Mouse (Mus musculus) left cerebral cortex, postnatal 36 days (tissue): ENCODE data around the gene Ppp1r13b. TPM values are rescaled to one million over a fixed set of nuclear protein-coding genes. Genes with fewer than 3 reads are reported as not detected.

Source experiments
- DNase-seq, 2 experiments: peaks; one replicate each; pipeline ENCODE4 v3.0.0; 2021 to 2022; ENCODE audit warnings: low spot score in 2 of 2, mixed read lengths in 1 of 2
- intact Hi-C: fragments of 180-260 bp; cut with DNase I; formaldehyde crosslinking; loops from one replicate; pipeline ENCODE4 v1.15.1; 2025
- total RNA-seq, 2 experiments: library from RNA; stranded (reverse); gene quantifications; 2 replicates each; pipeline ENCODE4 v1.2.3; 2021

The Ppp1r13b gene
- total RNA-seq, 2 experiments from 2014 or later, result 60.8 to 65.6 TPM

GRCm38 (mm10) chr12:111889251-111889650 lies 18.7 kb downstream of the Ppp1r13b start:
- intact Hi-C loops, result no loop called here
- DNase-seq, result no peak

GRCm38 (mm10) chr12:111888303-111888864 lies 19.5 kb downstream of the Ppp1r13b start:
- peak in 1 of 2 experiments; percentile 39 for DNase-seq
- intact Hi-C loops, result no loop called here

- intact Hi-C loops, result no loop called here
- no peak for DNase-seq
Measured at GRCm38 (mm10) chr12:111887005-111887404, 20.9 kb downstream of the Ppp1r13b start.

GRCm38 (mm10) chr12:111882852-111883251 lies 25.1 kb downstream of the Ppp1r13b start:
- intact Hi-C loops, result no loop called here
- no peak for DNase-seq

- intact Hi-C loops, result no loop called here
- no peak for DNase-seq
Measured at GRCm38 (mm10) chr12:111882022-111882421, 25.9 kb downstream of the Ppp1r13b start.

- peak; percentile 56 to 70 for DNase-seq
- intact Hi-C loops, result loop anchor here (5.0 kb wide), 3 partner anchors 79 to 219 kb away; no protein-coding TSS in a partner anchor
Measured at GRCm38 (mm10) chr12:111878213-111878612, 29.7 kb downstream of the Ppp1r13b start.

GRCm38 (mm10) chr12:111875499-111875898 lies 32.4 kb downstream of the Ppp1r13b start:
- intact Hi-C loops, result loop anchor here (5.0 kb wide), 3 partner anchors 82 to 222 kb away; no protein-coding TSS in a partner anchor
- DNase-seq, result no peak

- intact Hi-C loops, result loop anchor here (5.0 kb wide), 3 partner anchors 83 to 223 kb away; no protein-coding TSS in a partner anchor
Measured at GRCm38 (mm10) chr12:111874601-111875140, 33.2 kb downstream of the Ppp1r13b start.

GRCm38 (mm10) chr12:111872079-111872478 lies 35.8 kb downstream of the Ppp1r13b start:
- intact Hi-C loops, result no loop called here

More at GRCm38 (mm10) chr12:111874601-111875140, 33.2 kb downstream of the Ppp1r13b start:
- no peak for DNase-seq

GRCm38 (mm10) chr12:111870811-111871210 lies 37.1 kb downstream of the Ppp1r13b start:
- DNase-seq, result no peak
- intact Hi-C loops, result no loop called here

More at GRCm38 (mm10) chr12:111872079-111872478, 35.8 kb downstream of the Ppp1r13b start:
- no peak for DNase-seq

GRCm38 (mm10) chr12:111869806-111870205 lies 38.1 kb downstream of the Ppp1r13b start:
- intact Hi-C loops, result no loop called here
- no peak for DNase-seq

- no peak for DNase-seq
- intact Hi-C loops, result no loop called here
Measured at GRCm38 (mm10) chr12:111864206-111864824, 43.6 kb downstream of the Ppp1r13b start.

- intact Hi-C loops, result no loop called here
- no peak for DNase-seq
Measured at GRCm38 (mm10) chr12:111855448-111855847, 52.5 kb downstream of the Ppp1r13b start.

- DNase-seq, result no peak
- intact Hi-C loops, result no loop called here
Measured at GRCm38 (mm10) chr12:111853546-111853945, 54.4 kb downstream of the Ppp1r13b start.

GRCm38 (mm10) chr12:111853011-111853436 lies 54.9 kb downstream of the Ppp1r13b start:
- intact Hi-C loops, result no loop called here
- no peak for DNase-seq

- DNase-seq, result no peak
- intact Hi-C loops, result no loop called here
Measured at GRCm38 (mm10) chr12:111851745-111852144, 56.2 kb downstream of the Ppp1r13b start.

- no peak for DNase-seq
- intact Hi-C loops, result no loop called here
Measured at GRCm38 (mm10) chr12:111851235-111851634, 56.7 kb downstream of the Ppp1r13b start.

GRCm38 (mm10) chr12:111848300-111848798 lies 59.6 kb downstream of the Ppp1r13b start:
- DNase-seq, result no peak
- intact Hi-C loops, result no loop called here

GRCm38 (mm10) chr12:111846815-111847214 lies 61.1 kb downstream of the Ppp1r13b start:
- DNase-seq, result no peak
- intact Hi-C loops, result no loop called here

- DNase-seq, result no peak
- intact Hi-C loops, result no loop called here
Measured at GRCm38 (mm10) chr12:111845953-111846352, 62.0 kb downstream of the Ppp1r13b start.

GRCm38 (mm10) chr12:111843470-111843869 lies 64.4 kb downstream of the Ppp1r13b start:
- intact Hi-C loops, result no loop called here

More at GRCm38 (mm10) chr12:111843470-111843869, 64.4 kb downstream of the Ppp1r13b start:
- DNase-seq, result no peak
